Mouse (Mus musculus) ES-Bruce4 (cell line): ENCODE measurements around the gene Zfp638. TPM values are rescaled to one million over a fixed set of nuclear protein-coding genes. Genes with fewer than 3 reads are reported as not detected.

ENCODE experiments used
- H3K27ac ChIP-seq: 2 replicates; pipeline ENCODE4 v1.5.1; 2012; ENCODE audit warnings: low read length, inconsistent platforms; ENCODE audit not compliant: insufficient read depth
- H3K27me3 ChIP-seq: 2 replicates; pipeline ENCODE4 v1.6.1; 2012; ENCODE audit warnings: mild to moderate bottlenecking, low read length, inconsistent platforms; ENCODE audit not compliant: control insufficient read depth, poor library complexity, insufficient read depth, severe bottlenecking
- H3K36me3 ChIP-seq: 2 replicates; pipeline ENCODE4 v1.6.1; 2012; ENCODE audit warnings: inconsistent platforms, mild to moderate bottlenecking, low read length, moderate library complexity; ENCODE audit not compliant: control insufficient read depth, poor library complexity, insufficient read depth, severe bottlenecking
- H3K4me1 ChIP-seq: one replicate; pipeline ENCODE4 v1.8.1; 2011; ENCODE audit warnings: low read length; ENCODE audit not compliant: control insufficient read depth, insufficient read depth
- H3K4me3 ChIP-seq: 2 replicates; pipeline ENCODE4 v1.5.1; 2011; ENCODE audit warnings: low read depth, mild to moderate bottlenecking, low read length
- H3K9ac ChIP-seq: 2 replicates; pipeline ENCODE4 v1.6.1; 2012; ENCODE audit warnings: low read depth, mild to moderate bottlenecking, inconsistent platforms; ENCODE audit not compliant: poor library complexity, severe bottlenecking
- H3K9me3 ChIP-seq: replicated peaks from 2 replicates; pipeline ENCODE4 v1.6.1; 2012; ENCODE audit warnings: mild to moderate bottlenecking, low read length, inconsistent platforms; ENCODE audit not compliant: control insufficient read depth, poor library complexity, insufficient read depth, severe bottlenecking
- CTCF ChIP-seq: IDR thresholded peaks from one replicate; pipeline ENCODE4 v1.8.1; 2011; ENCODE audit warnings: low read depth, low read length
- EP300 ChIP-seq: IDR thresholded peaks from 2 replicates; pipeline ENCODE4 v1.6.1; 2011; ENCODE audit warnings: low read depth, low read length; ENCODE audit not compliant: insufficient read depth
- POLR2A ChIP-seq: IDR thresholded peaks from one replicate; pipeline ENCODE4 v1.8.1; 2011; ENCODE audit warnings: low read length; ENCODE audit not compliant: insufficient read depth
- polyA plus RNA-seq: library from polyadenylated mRNA; stranded (reverse); fragments of >200 nt; gene quantifications from 2 replicates; pipeline ENCODE4 v1.2.4, GENCODE M21; 2011; ENCODE audit warnings: low read depth; ENCODE audit not compliant: missing spikeins, insufficient read depth, insufficient read length

Zfp638 gene
- polyA plus RNA-seq, 1 experiment: 162 TPM

DNA sequence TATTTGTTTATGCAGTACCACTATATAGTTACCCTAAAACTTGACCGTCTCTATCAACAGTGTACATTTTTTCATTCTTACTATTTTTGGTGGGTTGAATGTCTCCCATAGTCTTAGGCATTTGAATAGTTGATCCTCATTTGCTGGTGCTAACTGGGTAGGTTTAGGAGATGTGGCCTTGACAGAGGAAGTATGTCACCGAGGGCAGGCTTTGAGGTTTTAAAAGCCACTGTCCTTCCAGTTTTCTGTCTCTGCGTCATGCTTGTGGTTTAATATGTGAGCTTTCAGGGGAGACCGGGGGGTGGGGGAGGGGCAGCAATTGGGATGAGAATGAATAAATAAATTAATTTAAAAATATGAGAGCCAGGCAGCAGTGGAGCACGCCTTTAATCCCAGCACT, 24.3 kb downstream of the Zfp638 start:
- no peaks in the 10 kb centered on the region for H3K9me3 ChIP-seq
- H3K27ac ChIP-seq: 0 out of 2 replicates have a peak overlapping the region, but pooled peaks have one; percentile 44
- TF ChIP-seq CTCF: no peak
- TF ChIP-seq EP300: no peak
- no peak for TF ChIP-seq POLR2A
- H3K27me3 ChIP-seq: no peaks in the 10 kb centered on the region
- no peaks in the 10 kb centered on the region for H3K36me3 ChIP-seq
- H3K9ac ChIP-seq: no peak overlapping the region
- no peak overlapping the region for H3K4me3 ChIP-seq
- peaks cover 10% of the 10 kb centered on the region for H3K4me1 ChIP-seq

DNA sequence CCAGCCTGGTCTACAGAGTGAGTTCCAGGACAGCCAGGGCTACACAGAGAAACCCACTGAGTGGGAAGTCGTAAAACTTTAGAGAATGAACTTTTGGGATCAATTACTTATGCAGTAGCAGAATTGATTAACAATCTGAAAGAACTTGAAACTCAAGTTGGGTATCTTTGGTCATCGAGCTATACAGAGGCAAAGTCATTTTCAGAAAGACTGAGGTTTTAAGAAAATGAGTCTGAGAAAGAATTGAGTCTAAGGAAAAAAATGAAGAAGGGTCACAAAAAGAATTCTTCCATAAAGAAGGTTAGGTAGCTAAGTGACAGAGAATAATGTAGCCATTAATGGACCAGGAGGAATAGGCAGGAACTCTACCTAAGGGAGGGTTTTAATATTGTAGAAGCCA, 24.8 kb downstream of the Zfp638 start:
- peaks cover 10% of the 10 kb centered on the region for H3K4me1 ChIP-seq
- H3K27ac ChIP-seq: peak overlapping the region; percentile 36
- H3K27me3 ChIP-seq: no peaks in the 10 kb centered on the region
- no peak for TF ChIP-seq POLR2A
- no peak overlapping the region for H3K9ac ChIP-seq
- no peaks in the 10 kb centered on the region for H3K36me3 ChIP-seq
- H3K9me3 ChIP-seq: no peaks in the 10 kb centered on the region
- no peak overlapping the region for H3K4me3 ChIP-seq

DNA sequence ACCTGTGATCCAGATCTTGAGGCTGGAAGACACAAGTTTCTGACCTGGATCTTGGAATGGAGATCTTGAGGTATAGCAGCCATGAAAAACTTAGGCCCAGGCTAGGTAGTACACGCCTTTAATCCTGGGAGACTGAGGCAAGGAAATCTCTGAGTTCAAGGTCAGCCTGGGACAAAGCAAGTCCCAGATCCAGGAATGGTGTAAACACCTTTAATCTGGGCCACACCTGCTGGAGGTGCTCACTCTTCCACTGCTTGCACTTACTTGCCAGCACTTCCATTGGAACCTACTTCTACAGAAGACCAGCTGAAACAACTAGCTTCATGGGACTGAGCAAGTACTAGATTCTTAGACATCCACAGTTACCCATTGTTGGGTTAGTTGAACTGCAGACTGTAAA, 26.2 kb downstream of the Zfp638 start:
- H3K9me3 ChIP-seq: no peaks in the 10 kb centered on the region
- no peaks in the 10 kb centered on the region for H3K36me3 ChIP-seq
- peak; percentile 92 for TF ChIP-seq EP300
- no peak for TF ChIP-seq POLR2A
- H3K27me3 ChIP-seq: no peaks in the 10 kb centered on the region
- peak overlapping the region; percentile 91 for H3K27ac ChIP-seq
- H3K4me1 ChIP-seq: peaks cover 10% of the 10 kb centered on the region
- H3K9ac ChIP-seq: no peak overlapping the region
- no peak overlapping the region for H3K4me3 ChIP-seq

DNA sequence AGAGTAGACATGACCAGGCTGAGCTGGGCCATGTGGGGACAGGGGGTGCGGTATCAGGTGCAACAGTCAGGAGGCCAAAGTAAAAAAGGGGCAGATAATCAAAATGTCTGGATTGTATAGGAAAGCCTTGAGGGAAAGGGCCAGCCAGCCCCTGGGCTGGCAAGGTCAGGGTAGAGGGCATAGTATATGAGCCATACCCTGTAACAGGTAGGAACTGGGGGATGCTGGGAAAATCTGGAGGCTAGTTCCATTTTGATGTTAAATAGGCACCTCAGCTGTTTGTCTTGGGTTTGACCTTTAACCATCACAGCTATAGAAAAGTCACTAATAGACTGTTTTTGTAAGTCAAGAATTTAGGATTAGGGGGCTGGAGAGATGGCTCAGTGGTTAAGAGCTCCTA, 26.7 kb downstream of the Zfp638 start:
- no peak overlapping the region for H3K9ac ChIP-seq
- no peaks in the 10 kb centered on the region for H3K9me3 ChIP-seq
- H3K4me1 ChIP-seq: peaks cover 10% of the 10 kb centered on the region
- H3K36me3 ChIP-seq: no peaks in the 10 kb centered on the region
- H3K27ac ChIP-seq: peak overlapping the region; percentile 91
- TF ChIP-seq EP300 (peak; percentile 91), CTCF (no peak)
- no peaks in the 10 kb centered on the region for H3K27me3 ChIP-seq
- H3K4me3 ChIP-seq: no peak overlapping the region

DNA sequence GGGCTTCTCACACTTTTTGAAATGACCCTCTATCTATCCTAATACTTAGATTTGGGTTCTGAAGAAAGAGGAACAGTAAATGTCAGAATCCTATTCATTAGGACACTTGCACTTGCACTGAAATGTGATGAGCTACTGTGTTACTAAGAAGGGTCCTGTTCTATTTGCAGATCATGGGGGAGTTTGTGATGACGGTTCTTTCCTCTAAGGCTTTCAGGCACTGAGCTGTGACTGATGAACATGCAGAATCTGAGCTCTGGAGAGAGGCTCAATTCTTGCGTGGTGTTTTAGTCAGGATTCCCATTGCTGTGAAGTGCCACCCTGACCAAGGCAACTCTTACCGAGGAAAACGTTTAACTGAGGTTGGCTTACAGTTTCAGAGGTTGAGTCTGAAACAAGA, 32.2 kb downstream of the Zfp638 start:
- no peak overlapping the region for H3K9ac ChIP-seq
- no peaks in the 10 kb centered on the region for H3K36me3 ChIP-seq
- H3K27ac ChIP-seq: no peak overlapping the region
- no peak for TF ChIP-seq POLR2A
- TF ChIP-seq CTCF: no peak
- no peak for TF ChIP-seq EP300
- no peaks in the 10 kb centered on the region for H3K4me1 ChIP-seq
- H3K4me3 ChIP-seq: no peak overlapping the region
- H3K9me3 ChIP-seq: no peaks in the 10 kb centered on the region
- H3K27me3 ChIP-seq: no peaks in the 10 kb centered on the region

DNA sequence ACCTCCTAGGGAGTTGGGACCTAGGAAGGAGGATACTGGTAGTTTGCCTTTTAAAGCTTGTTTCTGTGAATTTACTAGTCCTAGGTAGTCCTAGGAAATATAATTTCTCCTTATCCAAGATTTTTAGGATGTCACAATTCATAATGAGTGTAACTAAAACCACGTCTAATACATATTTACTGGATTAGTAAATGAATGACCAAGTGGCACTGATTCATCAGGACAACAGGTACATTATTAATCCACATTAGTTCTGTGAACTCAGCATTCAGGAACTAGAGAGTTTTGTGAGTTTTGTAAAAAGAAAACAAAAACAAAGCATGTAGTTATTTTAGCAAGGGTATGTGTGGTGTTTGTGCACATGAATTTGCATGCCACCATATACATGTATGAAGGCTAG, 38.4 kb downstream of the Zfp638 start:
- Histone ChIP-seq H3K4me3 (no peak overlapping the region), H3K9me3 (no peaks in the 10 kb centered on the region), H3K4me1 (no peaks in the 10 kb centered on the region), H3K36me3 (no peaks in the 10 kb centered on the region), H3K27me3 (no peaks in the 10 kb centered on the region), H3K27ac (no peak overlapping the region), H3K9ac (no peak overlapping the region)
- no peak for TF ChIP-seq POLR2A
- no peak for TF ChIP-seq CTCF
- no peak for TF ChIP-seq EP300
